Mouse (Mus musculus): ENCODE data around the gene Larp4. TPM values are rescaled to one million over a fixed set of nuclear protein-coding genes. Genes with fewer than 3 reads are reported as not detected.

The Larp4 gene
- total and polyA plus RNA-seq, 3 experiments: 32.5 to 55.3 (median 54.2) TPM

- Histone ChIP-seq H3K27me3 (ENCODE audit: control insufficient read depth, insufficient read depth, low read length) (no peaks in the 10 kb centered on the region), H3K4me3 (no peak overlapping the region), H3K4me1 (ENCODE audit: control insufficient read depth, insufficient read depth, low read length) (peaks cover 18% of the 10 kb centered on the region), H3K27ac (no peak overlapping the region), H3K9ac (ENCODE audit: low read depth, low read length) (no peak overlapping the region), H3K79me2 (replicated peaks; ENCODE audit: control insufficient read depth, insufficient read depth, low read length) (peaks cover 19% of the 10 kb centered on the region), H3K36me3 (ENCODE audit: control insufficient read depth, insufficient read depth, low read length) (peaks cover 1% of the 10 kb centered on the region; the same call in 1 of the 2 replicates)
- intact Hi-C loops (cut with DNase I): no loop called here
- no peak for DNase-seq
- no peak for TF ChIP-seq CTCF (IDR thresholded peaks at IDR 0.05)
- TF ChIP-seq EP300 (IDR thresholded peaks at IDR 0.05; ENCODE audit: insufficient read depth, low read depth, low read length): no peak
- TF ChIP-seq POLR2A (IDR thresholded peaks at IDR 0.05; ENCODE audit: insufficient read depth, low read depth, low read length): no peak
- 97% methylated on average over 3 of the region's 3 CpGs for WGBS
These were observed 91.5 kb downstream of the Larp4 start for GRCm38 (mm10) chr15:100061377-100061776.

GRCm38 (mm10) chr15:100063229-100063773, 93.4 kb downstream of the Larp4 start:
- Histone ChIP-seq H3K36me3 (ENCODE audit: control insufficient read depth, insufficient read depth, low read length) (peaks cover 1% of the 10 kb centered on the region; the same call in 1 of the 2 replicates), H3K4me3 (no peak overlapping the region), H3K27ac (no peak overlapping the region), H3K27me3 (ENCODE audit: control insufficient read depth, insufficient read depth, low read length) (no peaks in the 10 kb centered on the region), H3K4me1 (ENCODE audit: control insufficient read depth, insufficient read depth, low read length) (peaks cover 18% of the 10 kb centered on the region), H3K79me2 (replicated peaks; ENCODE audit: control insufficient read depth, insufficient read depth, low read length) (peaks cover 20% of the 10 kb centered on the region), H3K9ac (ENCODE audit: low read depth, low read length) (no peak overlapping the region)
- WGBS: 89% methylated on average over 13 of the region's 13 CpGs
- DNase-seq: no peak
- intact Hi-C loops (cut with DNase I): no loop called here
- no peak for TF ChIP-seq POLR2A (IDR thresholded peaks at IDR 0.05; ENCODE audit: insufficient read depth, low read depth, low read length)
- no peak for TF ChIP-seq EP300 (IDR thresholded peaks at IDR 0.05; ENCODE audit: insufficient read depth, low read depth, low read length)
- no peak for TF ChIP-seq CTCF (IDR thresholded peaks at IDR 0.05)

Other genes starting within 250 kb of the Larp4 start
- 100 to 1,000 TPM; 215 to 236 TPM for gene Cox14, start 244.4 kb upstream of the Larp4 start, total RNA-seq (2021)
- gene Cox14, start 244.4 kb upstream of the Larp4 start, polyA plus RNA-seq (2012; rRNA removed): 326 and 358 TPM in 2 replicates
- gene Cers5, start 197.2 kb upstream of the Larp4 start, total RNA-seq (2021): 10 to 100 TPM; 17.4 to 17.9 TPM
- 21.6 and 27.9 TPM in 2 replicates for gene Cers5, start 197.2 kb upstream of the Larp4 start, polyA plus RNA-seq (2012; rRNA removed)
- 10 to 100 TPM; 15.7 to 16.7 TPM for gene Lima1, start 94.6 kb upstream of the Larp4 start, total RNA-seq (2021)
- gene Lima1, start 94.6 kb upstream of the Larp4 start, polyA plus RNA-seq (2012; rRNA removed): 8.8 and 13.4 TPM in 2 replicates
- under 1 TPM; 0.10 to 0.16 TPM for gene Fam186a, start 3.0 kb upstream of the Larp4 start, total RNA-seq (2021)
- gene Fam186a, start 3.0 kb upstream of the Larp4 start, polyA plus RNA-seq (2012; rRNA removed): 0.12 and 0.20 TPM in 2 replicates
- 10 to 100 TPM; 18.6 to 19.5 TPM for gene Dip2b, start 68.6 kb downstream of the Larp4 start, total RNA-seq (2021)
- 11.2 and 16.9 TPM in 2 replicates for gene Dip2b, start 68.6 kb downstream of the Larp4 start, polyA plus RNA-seq (2012; rRNA removed)

All from heart, adult 2 months (tissue).